Mouse (Mus musculus): ENCODE measurements at regions not wholly inside any gene's neighbourhood (a gene's known extent, or its start where the extent isn't known, plus 50 kb on each side); places are given as distances from the start of the nearest gene placed in this dataset.

- no peak for TF ChIP-seq CTCF (IDR thresholded peaks at IDR 0.05)
- peaks cover 5% of the 10 kb centered on the region for H3K27me3 ChIP-seq
- DNase-seq (ENCODE audit: low read depth, low spot score), result no peak
- CTCF ChIA-PET, result no interaction called here
- ATAC-seq, result no peak
- in situ Hi-C loops (cut with MboI; ENCODE audit: low pct_unique_long_range_greater_than_20kb), result no loop called here
- POLR2A ChIA-PET, result interaction anchor here (0.6 kb wide), 1 partner anchor 17 kb away, joined by 3 read pairs; no protein-coding TSS in a partner anchor
Measured at GRCm38 (mm10) chr16:46331336-46331735, 167.0 kb downstream of the Nectin3 start.

- no peak for TF ChIP-seq CTCF (IDR thresholded peaks at IDR 0.05)
- POLR2A ChIA-PET, result no interaction called here
- CTCF ChIA-PET, result interaction anchor here (1.2 kb wide), 1 partner anchor 41 kb away, joined by 3 read pairs; no protein-coding TSS in a partner anchor
- no peak for ATAC-seq
- DNase-seq (ENCODE audit: low read depth, low spot score), result no peak
- in situ Hi-C loops (cut with MboI; ENCODE audit: low pct_unique_long_range_greater_than_20kb), result no loop called here
- H3K27me3 ChIP-seq, result peaks cover under 1% of the 10 kb centered on the region
Measured at GRCm38 (mm10) chr16:46299079-46299721, 144.3 kb upstream of the Gm4737 start.

- no peaks in the 10 kb centered on the region for H3K27me3 ChIP-seq
- no peak for DNase-seq (ENCODE audit: low read depth, low spot score)
- no peak for ATAC-seq
- CTCF ChIA-PET, result interaction anchor here (1.1 kb wide), 1 partner anchor 11 kb away, joined by 3 read pairs; no protein-coding TSS in a partner anchor
- no peak for TF ChIP-seq CTCF (IDR thresholded peaks at IDR 0.05)
- POLR2A ChIA-PET, result no interaction called here
- in situ Hi-C loops (cut with MboI; ENCODE audit: low pct_unique_long_range_greater_than_20kb), result no loop called here
Measured at GRCm38 (mm10) chr16:46297192-46297591, 142.3 kb upstream of the Gm4737 start.

- in situ Hi-C loops (cut with MboI; ENCODE audit: low pct_unique_long_range_greater_than_20kb), result no loop called here
- no peaks in the 10 kb centered on the region for H3K27me3 ChIP-seq
- POLR2A ChIA-PET, result no interaction called here
- CTCF ChIA-PET, result interaction anchor here (1.1 kb wide), 1 partner anchor 11 kb away, joined by 3 read pairs; no protein-coding TSS in a partner anchor
- DNase-seq (ENCODE audit: low read depth, low spot score) (no peak), ATAC-seq (no peak)
- TF ChIP-seq CTCF (IDR thresholded peaks at IDR 0.05), result no peak
Measured at GRCm38 (mm10) chr16:46296412-46296811, 141.5 kb upstream of the Gm4737 start.

GRCm38 (mm10) chr16:46293831-46294230 is 139.0 kb upstream of the Gm4737 start:
- in situ Hi-C loops (cut with MboI; ENCODE audit: low pct_unique_long_range_greater_than_20kb), result no loop called here
- CTCF ChIA-PET, result no interaction called here
- no peak for TF ChIP-seq CTCF (IDR thresholded peaks at IDR 0.05)
- POLR2A ChIA-PET, result no interaction called here
- DNase-seq (ENCODE audit: low read depth, low spot score) (no peak), ATAC-seq (no peak)
- no peaks in the 10 kb centered on the region for H3K27me3 ChIP-seq

GRCm38 (mm10) chr16:46291067-46291833 is 136.4 kb upstream of the Gm4737 start:
- in situ Hi-C loops (cut with MboI; ENCODE audit: low pct_unique_long_range_greater_than_20kb), result no loop called here
- ATAC-seq (no peak), DNase-seq (ENCODE audit: low read depth, low spot score) (no peak)
- POLR2A ChIA-PET, result no interaction called here
- CTCF ChIA-PET, result no interaction called here
- TF ChIP-seq CTCF (IDR thresholded peaks at IDR 0.05), result no peak
- no peaks in the 10 kb centered on the region for H3K27me3 ChIP-seq

GRCm38 (mm10) chr16:46290199-46290598 is 135.3 kb upstream of the Gm4737 start:
- in situ Hi-C loops (cut with MboI; ENCODE audit: low pct_unique_long_range_greater_than_20kb), result no loop called here
- ChIA-PET POLR2A (no interaction called here), CTCF (no interaction called here)
- H3K27me3 ChIP-seq, result no peaks in the 10 kb centered on the region
- no peak for TF ChIP-seq CTCF (IDR thresholded peaks at IDR 0.05)
- no peak for ATAC-seq
- no peak for DNase-seq (ENCODE audit: low read depth, low spot score)

GRCm38 (mm10) chr16:46267533-46267932 is 112.7 kb upstream of the Gm4737 start:
- ChIA-PET POLR2A (no interaction called here), CTCF (no interaction called here)
- DNase-seq (ENCODE audit: low read depth, low spot score) (no peak), ATAC-seq (no peak)
- TF ChIP-seq CTCF (IDR thresholded peaks at IDR 0.05), result no peak
- in situ Hi-C loops (cut with MboI; ENCODE audit: low pct_unique_long_range_greater_than_20kb), result no loop called here
- peaks cover 7% of the 10 kb centered on the region for H3K27me3 ChIP-seq

- ChIA-PET CTCF (no interaction called here), POLR2A (no interaction called here)
- ATAC-seq (no peak), DNase-seq (ENCODE audit: low read depth, low spot score) (no peak)
- in situ Hi-C loops (cut with MboI; ENCODE audit: low pct_unique_long_range_greater_than_20kb), result no loop called here
- TF ChIP-seq CTCF (IDR thresholded peaks at IDR 0.05), result no peak
- no peaks in the 10 kb centered on the region for H3K27me3 ChIP-seq
Measured at GRCm38 (mm10) chr16:46251639-46252038, 96.8 kb upstream of the Gm4737 start.

- in situ Hi-C loops (cut with MboI; ENCODE audit: low pct_unique_long_range_greater_than_20kb), result no loop called here
- ChIA-PET CTCF (no interaction called here), POLR2A (no interaction called here)
- no peaks in the 10 kb centered on the region for H3K27me3 ChIP-seq
- DNase-seq (ENCODE audit: low read depth, low spot score) (no peak), ATAC-seq (no peak)
- TF ChIP-seq CTCF (IDR thresholded peaks at IDR 0.05), result no peak
Measured at GRCm38 (mm10) chr16:46250943-46251342, 96.1 kb upstream of the Gm4737 start.

GRCm38 (mm10) chr16:46245598-46245997 is 90.7 kb upstream of the Gm4737 start:
- in situ Hi-C loops (cut with MboI; ENCODE audit: low pct_unique_long_range_greater_than_20kb), result no loop called here
- peaks cover 7% of the 10 kb centered on the region for H3K27me3 ChIP-seq
- no peak for DNase-seq (ENCODE audit: low read depth, low spot score)
- ChIA-PET CTCF (no interaction called here), POLR2A (no interaction called here)
- ATAC-seq, result no peak
- TF ChIP-seq CTCF (IDR thresholded peaks at IDR 0.05), result no peak
